Mouse (Mus musculus) adrenal gland, adult 8-10 months (tissue): ENCODE measurements around the gene Polr2i. TPM values are rescaled to one million over a fixed set of nuclear protein-coding genes. Genes with fewer than 3 reads are reported as not detected.

ENCODE experiments used
- DNase-seq: peaks from one replicate; pipeline ENCODE4 v3.0.0; 2022
- total RNA-seq, 4 experiments: library from RNA; stranded (reverse); gene quantifications; 2 replicates each; pipeline ENCODE4 v1.2.4; 2022

Gene Polr2i
- total RNA-seq, 4 experiments from 2014 or later: 62.8 to 93.8 (median 72.7) TPM

- no peak for DNase-seq
Measured at GRCm38 (mm10) chr7:30266780-30267179, 35.0 kb downstream of the Polr2i start.

- DNase-seq: no peak
Measured at GRCm38 (mm10) chr7:30269641-30270040, 37.9 kb downstream of the Polr2i start.

- DNase-seq: no peak
Measured at GRCm38 (mm10) chr7:30274383-30274782, 42.6 kb downstream of the Polr2i start.

GRCm38 (mm10) chr7:30278911-30279310 is 47.2 kb downstream of the Polr2i start:
- no peak for DNase-seq

GRCm38 (mm10) chr7:30279536-30279935 is 47.8 kb downstream of the Polr2i start:
- DNase-seq: no peak

GRCm38 (mm10) chr7:30279951-30280669 is 48.4 kb downstream of the Polr2i start, which contains the start of the genes Thap8 and Wdr62:
TSS of gene Thap8 (plus strand) at chr7:30280094.
TSS of gene Wdr62 (minus strand) at chr7:30280419.
- peak; percentile 89 for DNase-seq

- peak; percentile 89 for DNase-seq
Measured at GRCm38 (mm10) chr7:30280670-30281138, 49.0 kb downstream of the Polr2i start.

- no peak for DNase-seq
Measured at GRCm38 (mm10) chr7:30281522-30281921, 49.8 kb downstream of the Polr2i start.

GRCm38 (mm10) chr7:30282740-30283139 is 51.0 kb downstream of the Polr2i start:
- DNase-seq: no peak

Other genes with a start within 250 kb of the Polr2i start
- gene Zfp568, start 248.0 kb upstream of the Polr2i start, total RNA-seq: 10 to 100 TPM; 10.7 to 13.1 (median 11.9) TPM
- 1 to 10 TPM; 3.7 to 6.6 (median 4.9) TPM for gene Zfp14, start 180.6 kb upstream of the Polr2i start, total RNA-seq
- gene Zfp82, start 159.0 kb upstream of the Polr2i start, total RNA-seq: 1 to 10 TPM in 3 of 4 experiments, under 1 TPM in 1; 0.86 to 3.3 (median 2.8) TPM
- gene Gm26920, start 141.5 kb upstream of the Polr2i start, total RNA-seq: 1 to 10 TPM in 1 of 4 experiments, under 1 TPM in 1, not detected in 2; 0.48 to 2.2 TPM
- 1 to 10 TPM; 1.9 to 4.7 (median 4.1) TPM for gene Zfp566, start 141.4 kb upstream of the Polr2i start, total RNA-seq
- gene Zfp260, start 137.2 kb upstream of the Polr2i start, total RNA-seq: 10 to 100 TPM; 39.9 to 66.1 (median 44.5) TPM
- 1 to 10 TPM; 3.6 to 5.7 (median 4.5) TPM for gene Zfp382, start 110.0 kb upstream of the Polr2i start, total RNA-seq
- 10 to 100 TPM; 46.0 to 55.4 (median 54.0) TPM for gene Zfp146, start 62.2 kb upstream of the Polr2i start, total RNA-seq
- gene Cox7a1, start 47.8 kb upstream of the Polr2i start, total RNA-seq: 100 to 1,000 TPM in 3 of 4 experiments, 10 to 100 TPM in 1; 65.3 to 235 (median 137) TPM
- gene Capns1, start 33.1 kb upstream of the Polr2i start, total RNA-seq: 100 to 1,000 TPM; 562 to 740 (median 679) TPM
- 100 to 1,000 TPM; 102 to 119 (median 108) TPM for gene Tbcb, start 324 bp downstream of the Polr2i start, total RNA-seq
- gene Ovol3, start 3.8 kb downstream of the Polr2i start, total RNA-seq: not detected
- gene Thap8, start 48.1 kb downstream of the Polr2i start, total RNA-seq: under 1 TPM in 2 of 4 experiments, not detected in 2; 0.21 to 0.97 TPM
- gene Wdr62, start 48.5 kb downstream of the Polr2i start, total RNA-seq: 1 to 10 TPM; 2.7 to 7.5 (median 4.5) TPM
- gene Clip3, start 59.8 kb downstream of the Polr2i start, total RNA-seq: 10 to 100 TPM; 20.8 to 35.8 (median 30.0) TPM
- 100 to 1,000 TPM in 1 of 4 experiments, 10 to 100 TPM in 3; 60.5 to 112 (median 82.7) TPM for gene Alkbh6, start 76.8 kb downstream of the Polr2i start, total RNA-seq
- 100 to 1,000 TPM in 1 of 4 experiments, 10 to 100 TPM in 3; 22.5 to 102 (median 57.8) TPM for gene Syne4, start 82.9 kb downstream of the Polr2i start, total RNA-seq
- 1 to 10 TPM in 3 of 4 experiments, under 1 TPM in 1; 0.87 to 2.2 (median 1.8) TPM for gene E130208F15Rik, start 89.8 kb downstream of the Polr2i start, total RNA-seq
- gene Sdhaf1, start 91.9 kb downstream of the Polr2i start, total RNA-seq: 10 to 100 TPM; 13.9 to 18.4 (median 16.1) TPM
- 10 to 100 TPM; 11.5 to 15.8 (median 12.7) TPM for gene Lrfn3, start 130.8 kb downstream of the Polr2i start, total RNA-seq
- gene Tyrobp, start 181.8 kb downstream of the Polr2i start, total RNA-seq: 10 to 100 TPM; 31.8 to 65.8 (median 51.1) TPM
- 1 to 10 TPM in 3 of 4 experiments, under 1 TPM in 1; 0.98 to 2.3 (median 1.4) TPM for gene Hcst, start 187.9 kb downstream of the Polr2i start, total RNA-seq
- 1 to 10 TPM in 3 of 4 experiments, under 1 TPM in 1; 0.73 to 2.4 (median 1.7) TPM for gene Nfkbid, start 189.8 kb downstream of the Polr2i start, total RNA-seq
- gene Aplp1, start 213.6 kb downstream of the Polr2i start, total RNA-seq: 10 to 100 TPM; 45.2 to 59.3 (median 46.7) TPM
- not detected for gene Kirrel2, start 225.7 kb downstream of the Polr2i start, total RNA-seq
- gene Nphs1, start 226.4 kb downstream of the Polr2i start, total RNA-seq: not detected